Mouse (Mus musculus): ENCODE measurements around the gene Ksr2.

DNA sequence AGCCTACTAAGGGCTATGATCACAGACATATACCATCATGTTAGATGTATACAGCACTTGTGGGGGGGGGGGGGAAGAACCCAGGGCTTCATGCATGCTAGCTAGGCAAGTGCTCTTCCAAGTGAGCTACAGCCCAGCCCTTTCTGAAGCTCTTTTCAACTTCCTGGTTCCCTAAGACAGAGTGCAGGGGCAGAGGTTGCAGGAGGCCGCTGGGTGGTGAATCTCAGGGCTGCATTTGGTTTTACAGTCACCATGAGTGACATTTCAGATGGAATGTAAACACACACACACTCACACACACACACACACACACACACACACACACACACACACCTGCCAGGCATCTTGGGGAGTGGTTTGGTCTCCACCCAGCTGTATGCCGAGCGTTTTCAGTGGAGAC, 67.4 kb downstream of the Ksr2 start:
- TF ChIP-seq CTCF (conservative IDR thresholded peaks at IDR 0.05; ENCODE audit: low read length) (no peak), NANOG (IDR thresholded peaks at IDR 0.05; ENCODE audit: borderline replicate concordance, low read length) (no peak)
